Mouse (Mus musculus) bone marrow, adult 2 months (tissue): ENCODE results near the gene Oxct1.

ENCODE experiments used
- CTCF ChIP-seq: fragments of 200-500 bp; IDR thresholded peaks from 2 replicates; pipeline ENCODE4 v1.5.1; 2011; ENCODE audit warnings: low read length, control low read depth; ENCODE audit not compliant: control insufficient read depth, insufficient read depth
- POLR2A ChIP-seq: fragments of 200-500 bp; IDR thresholded peaks from 2 replicates; pipeline ENCODE4 v1.6.1; 2011; ENCODE audit warnings: low read depth, mild to moderate bottlenecking, control low read depth, low read length, borderline replicate concordance; ENCODE audit not compliant: control insufficient read depth

DNA sequence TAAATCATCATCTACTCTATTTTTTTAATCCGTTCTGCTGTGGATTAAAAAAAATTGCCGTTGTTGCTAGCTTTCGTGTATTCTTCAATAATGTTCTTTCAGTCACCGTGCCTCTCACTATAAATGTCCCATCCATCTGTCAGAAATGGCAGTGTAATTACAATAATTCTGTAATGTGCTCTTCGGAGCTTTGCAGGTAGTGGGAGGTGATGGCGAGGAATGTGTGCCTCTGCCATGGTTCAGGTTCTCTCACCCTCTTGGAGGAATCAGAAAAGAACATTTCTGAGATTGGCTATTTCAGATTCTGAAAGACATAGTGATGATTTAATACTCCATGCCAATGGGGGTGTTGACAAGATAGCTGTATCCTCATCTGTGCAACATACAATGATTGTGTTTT is 93.8 kb downstream of the Oxct1 start:
- TF ChIP-seq CTCF (no peak), POLR2A (no peak)
